Mouse (Mus musculus) spleen, adult 2 months (tissue): Measurements from ENCODE around the gene Lancl1. TPM values are rescaled to one million over a fixed set of nuclear protein-coding genes. Genes with fewer than 3 reads are reported as not detected.

Source experiments
- DNase-seq, 2 experiments: peaks; one replicate each; pipeline versions ENCODE4 v3.0.0 to v3.0.0-alpha.2; 2012 to 2021; ENCODE audit warnings: low spot score in 2 of 2, low read depth in 1 of 2
- H3K27ac ChIP-seq: fragments of 200-500 bp; 2 replicates; pipeline ENCODE4 v1.5.1; 2012; ENCODE audit warnings: low read length, inconsistent platforms; ENCODE audit not compliant: insufficient read depth
- H3K27me3 ChIP-seq: fragments of 200-500 bp; 2 replicates; pipeline ENCODE4 v1.6.1; 2012; ENCODE audit warnings: mild to moderate bottlenecking, moderate library complexity, low read length, inconsistent platforms; ENCODE audit not compliant: control insufficient read depth, insufficient read depth
- H3K36me3 ChIP-seq: fragments of 200-500 bp; 2 replicates; pipeline ENCODE4 v1.6.1; 2012; ENCODE audit warnings: mild to moderate bottlenecking, low read length, inconsistent platforms; ENCODE audit not compliant: control insufficient read depth, insufficient read depth
- H3K4me1 ChIP-seq: fragments of 200-500 bp; 2 replicates; pipeline ENCODE4 v1.6.1; 2011; ENCODE audit warnings: inconsistent platforms; ENCODE audit not compliant: control insufficient read depth, insufficient read depth, insufficient read length
- H3K4me3 ChIP-seq: fragments of 200-500 bp; 2 replicates; pipeline ENCODE4 v1.5.1; 2011; ENCODE audit warnings: mild to moderate bottlenecking, inconsistent platforms; ENCODE audit not compliant: insufficient read depth, insufficient read length; ENCODE audit errors: extremely low read depth
- CTCF ChIP-seq: fragments of 200-500 bp; IDR thresholded peaks from 2 replicates; pipeline ENCODE4 v1.5.1; 2011; ENCODE audit warnings: mild to moderate bottlenecking, inconsistent platforms; ENCODE audit not compliant: insufficient read depth, insufficient read length, insufficient replicate concordance; ENCODE audit errors: extremely low read depth
- POLR2A ChIP-seq: fragments of 200-500 bp; IDR thresholded peaks from 2 replicates; pipeline ENCODE4 v1.6.1; 2011; ENCODE audit warnings: low read depth, low read length, inconsistent platforms
- whole genome bisulfite sequencing: fragments of 180-500 bp; shearing (Covaris S2); methylation state at CpG from one replicate; pipeline ENCODE4 v1.1.7; 2018; 5-methylcytosine and 5-hydroxymethylcytosine counted together
- polyA plus RNA-seq: library from polyadenylated mRNA; depleted of rRNA; stranded (reverse); fragments of >200 nt; gene quantifications from 2 replicates; pipeline ENCODE4 v1.2.3, GENCODE M21; 2012

Lancl1 gene
- polyA plus RNA-seq, 1 experiment, result 46.9 TPM

DNA sequence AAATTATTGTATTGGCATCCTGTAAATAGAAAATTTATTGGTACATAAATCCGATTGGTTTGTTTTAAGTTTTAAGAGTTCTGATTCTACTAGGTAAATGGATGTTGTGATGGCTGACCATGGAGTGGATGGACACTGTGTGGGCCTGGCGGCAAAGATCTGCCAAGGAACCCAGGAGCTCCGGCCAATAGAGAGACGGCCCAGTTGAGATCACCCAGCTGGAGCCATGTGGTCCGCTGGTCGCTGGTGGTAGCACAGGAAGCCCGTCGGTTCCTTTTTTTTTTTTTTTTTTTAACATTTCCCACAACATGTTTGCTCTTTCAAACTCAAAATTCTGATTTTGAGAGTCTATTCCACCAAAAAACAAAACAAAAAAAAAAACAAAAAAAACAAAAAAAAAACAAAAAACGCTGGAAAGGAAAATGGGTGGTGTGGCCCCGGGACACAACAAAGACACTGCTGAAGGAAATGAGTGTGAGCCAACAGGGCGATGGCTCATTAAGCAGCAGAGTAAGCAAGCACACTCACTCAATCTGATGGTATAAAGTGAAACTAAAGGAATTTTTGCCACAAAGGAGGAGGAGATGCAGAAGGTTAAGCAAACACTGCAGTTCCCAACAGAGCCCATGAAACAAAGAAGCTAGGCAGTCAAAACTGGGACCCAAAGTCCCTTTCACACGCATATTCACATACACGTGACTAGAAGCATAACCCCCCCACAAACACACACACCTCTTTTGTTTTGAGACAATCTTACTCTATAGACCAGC, 21.4 kb downstream of the Lancl1 start:
- Histone ChIP-seq H3K4me1 (no peaks in the 10 kb centered on the region), H3K27me3 (no peaks in the 10 kb centered on the region), H3K27ac (no peak overlapping the region), H3K4me3 (no peak overlapping the region), H3K36me3 (peaks cover 4% of the 10 kb centered on the region; the same call in 1 of the 2 replicates)
- TF ChIP-seq POLR2A (no peak), CTCF (no peak)
- no peak for DNase-seq
- 65% methylated on average over 13 of the region's 13 CpGs for WGBS

DNA sequence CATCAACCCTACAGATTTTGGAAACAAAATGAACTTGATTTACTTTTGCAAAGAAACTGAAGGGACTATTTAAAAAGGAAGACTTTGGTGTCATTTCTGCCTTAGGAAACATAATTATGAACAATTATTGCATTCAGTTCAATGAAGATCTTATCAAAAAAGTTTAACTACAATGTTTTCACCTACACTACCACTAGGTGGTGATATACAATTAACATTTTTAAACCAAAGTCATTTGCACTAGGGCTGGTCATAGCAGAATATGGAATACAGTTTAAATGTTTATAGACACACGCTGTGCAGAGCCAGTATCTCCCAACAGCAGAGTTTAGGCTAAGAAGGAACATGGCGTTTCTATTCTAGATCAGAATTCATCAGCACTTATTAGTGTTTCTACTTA, 24.5 kb downstream of the Lancl1 start:
- H3K27me3 ChIP-seq, result no peaks in the 10 kb centered on the region
- no peak overlapping the region for H3K27ac ChIP-seq
- WGBS, result 74% methylated on average over 2 of the region's 2 CpGs
- no peak for DNase-seq
- TF ChIP-seq CTCF (no peak), POLR2A (no peak)
- H3K4me3 ChIP-seq, result no peak overlapping the region
- peaks cover 2% of the 10 kb centered on the region; the same call in 1 of the 2 replicates for H3K36me3 ChIP-seq
- H3K4me1 ChIP-seq, result no peaks in the 10 kb centered on the region

DNA sequence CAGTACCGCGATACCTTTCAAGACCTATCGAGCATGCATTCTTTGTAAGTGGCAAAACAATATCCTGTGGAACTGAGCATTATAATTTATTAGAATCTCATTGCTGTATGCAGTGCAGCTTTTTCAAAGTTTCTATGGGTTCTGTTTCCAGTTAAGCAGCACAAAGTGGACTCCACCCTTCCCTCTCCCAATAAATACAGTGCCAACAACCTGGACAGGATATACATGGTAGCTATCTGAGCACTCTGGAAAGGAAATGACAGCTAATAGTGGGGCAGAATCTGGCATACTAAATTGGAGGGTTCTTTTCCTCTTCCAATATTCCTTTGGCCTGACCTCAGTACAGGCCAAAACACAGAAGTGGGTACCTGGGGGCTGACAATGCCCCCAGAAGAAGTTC, 28.2 kb downstream of the Lancl1 start:
- Histone ChIP-seq H3K4me1 (no peaks in the 10 kb centered on the region), H3K36me3 (peaks cover 4% of the 10 kb centered on the region; the same call in 1 of the 2 replicates), H3K4me3 (no peak overlapping the region), H3K27ac (no peak overlapping the region), H3K27me3 (no peaks in the 10 kb centered on the region)
- no peak for DNase-seq
- WGBS, result 95% methylated on average over 3 of the region's 3 CpGs
- TF ChIP-seq CTCF (no peak), POLR2A (no peak)

DNA sequence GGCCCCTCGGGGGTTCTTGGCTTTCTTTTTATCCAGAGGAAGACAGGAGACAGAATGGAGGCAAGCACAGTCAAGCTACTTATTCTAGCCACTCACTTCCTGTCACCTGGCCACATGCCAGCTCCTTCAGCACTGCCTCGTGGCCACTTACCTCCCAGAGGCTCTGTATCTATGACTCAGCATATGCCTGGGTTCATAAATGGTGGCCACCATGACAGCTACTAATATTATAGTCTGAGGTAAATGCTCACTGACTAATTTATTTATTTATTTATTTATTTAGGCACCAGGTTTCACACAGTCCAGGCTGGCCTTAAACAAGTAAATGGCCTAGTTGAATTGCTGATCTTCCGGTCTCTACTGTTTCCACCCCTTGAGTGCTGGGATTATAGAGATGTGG, 35.0 kb downstream of the Lancl1 start:
- no peaks in the 10 kb centered on the region for H3K27me3 ChIP-seq
- no peak for DNase-seq
- WGBS, result 49% methylated on average over 3 of the region's 3 CpGs
- peaks cover 3% of the 10 kb centered on the region; the same call in 1 of the 2 replicates for H3K36me3 ChIP-seq
- no peaks in the 10 kb centered on the region for H3K4me1 ChIP-seq
- H3K4me3 ChIP-seq, result no peak overlapping the region
- no peak for TF ChIP-seq CTCF
- TF ChIP-seq POLR2A, result no peak
- H3K27ac ChIP-seq, result no peak overlapping the region

DNA sequence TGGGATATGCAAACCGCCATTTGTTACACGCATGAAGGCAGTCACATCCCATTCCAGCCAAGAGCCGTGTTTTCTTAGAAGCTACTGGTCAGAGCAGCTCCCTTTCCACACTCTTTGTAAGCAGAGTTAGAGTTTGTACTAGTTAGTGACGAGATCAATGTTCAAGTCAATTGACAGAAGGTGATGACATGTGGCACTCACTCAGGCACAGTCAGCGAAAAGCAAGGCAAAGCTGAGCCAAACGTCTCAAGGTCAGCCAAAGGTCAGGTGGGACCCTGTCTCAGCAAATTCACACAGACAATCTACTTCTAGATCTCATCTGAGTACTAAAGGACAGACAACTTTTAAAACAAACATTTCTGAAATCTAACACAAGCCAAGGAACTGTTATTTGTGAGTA, 36.4 kb downstream of the Lancl1 start:
- Histone ChIP-seq H3K36me3 (peaks cover 3% of the 10 kb centered on the region; the same call in 1 of the 2 replicates), H3K4me3 (no peak overlapping the region), H3K27me3 (no peaks in the 10 kb centered on the region), H3K4me1 (no peaks in the 10 kb centered on the region), H3K27ac (no peak overlapping the region)
- TF ChIP-seq POLR2A (no peak), CTCF (no peak)
- 92% methylated on average over 6 of the region's 6 CpGs for WGBS
- no peak for DNase-seq

DNA sequence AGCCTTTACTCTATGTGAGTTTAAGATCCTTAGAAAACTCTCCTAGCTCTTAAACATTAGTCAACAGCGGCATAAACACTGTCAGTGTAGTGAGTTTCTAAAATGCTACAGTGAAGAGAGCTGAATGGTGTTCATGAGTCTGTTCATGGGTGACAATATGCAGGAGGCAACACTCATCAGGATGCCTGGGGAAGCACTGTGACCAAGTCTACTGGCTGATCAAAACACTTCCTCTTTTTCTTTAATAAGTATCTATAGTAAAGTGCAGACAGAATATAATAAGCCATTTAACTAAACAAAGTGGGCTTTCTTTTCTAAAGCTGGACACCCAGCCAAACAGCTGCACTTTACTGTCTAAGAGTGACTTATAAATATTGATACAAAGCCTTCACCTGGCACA, 37.3 kb downstream of the Lancl1 start:
- H3K4me1 ChIP-seq, result no peaks in the 10 kb centered on the region
- H3K36me3 ChIP-seq, result peaks cover under 1% of the 10 kb centered on the region; the same call in 1 of the 2 replicates
- 81% methylated on average over 1 of the region's 1 CpGs for WGBS
- no peak for DNase-seq
- no peak for TF ChIP-seq POLR2A
- TF ChIP-seq CTCF, result no peak
- H3K27ac ChIP-seq, result no peak overlapping the region
- no peaks in the 10 kb centered on the region for H3K27me3 ChIP-seq
- H3K4me3 ChIP-seq, result no peak overlapping the region

DNA sequence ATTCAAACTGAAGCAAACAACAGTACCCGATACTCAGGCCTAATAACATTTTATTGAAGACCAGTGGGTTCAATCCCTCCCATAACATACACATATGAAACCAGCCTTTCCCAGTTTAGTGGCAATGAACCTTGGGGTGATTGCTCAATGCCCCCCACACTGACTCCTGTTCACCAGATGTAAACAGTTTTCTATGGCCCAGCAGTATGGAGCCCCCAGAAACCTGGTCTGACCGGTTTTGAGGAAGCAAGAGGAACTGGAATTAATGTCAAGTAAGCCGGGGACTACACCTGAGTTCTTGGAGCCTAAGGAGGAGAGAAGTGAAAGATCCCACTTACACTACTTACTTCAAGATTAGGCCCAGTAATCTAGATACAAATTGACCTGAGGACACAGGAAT, 38.2 kb downstream of the Lancl1 start:
- 91% methylated on average over 3 of the region's 3 CpGs for WGBS
- Histone ChIP-seq H3K27ac (no peak overlapping the region), H3K36me3 (no peaks in the 10 kb centered on the region), H3K27me3 (no peaks in the 10 kb centered on the region), H3K4me3 (no peak overlapping the region), H3K4me1 (no peaks in the 10 kb centered on the region)
- TF ChIP-seq CTCF (no peak), POLR2A (no peak)
- DNase-seq, result no peak
